In genomic region chr4:104724258-104724657, GRCm38 (mm10) we compare ENCODE assay signal across 14 mouse cellular contexts. TPM values are rescaled to one million over a fixed set of nuclear protein-coding genes. Genes with fewer than 3 reads are reported as not detected.
DNase-seq lines count a peak whose midpoint lies in the region; ATAC-seq and TF ChIP-seq lines count a peak whose summit lies in the region.
"Had no signal": no experiment of that assay in that cellular context is flagged by ENCODE, and none has a peak within 500 bp of the region (broad histone marks: within the 10 kb centered on the region; RNA-seq: fewer than 3 reads in every experiment).

No protein-coding gene starts in this region.

- H3K4me1 ChIP-seq in cerebellum, adult 2 months (ENCODE audit: control insufficient read depth, insufficient read depth, low read length): peaks cover 11% of the 10 kb centered on the region
- H3K4me1 ChIP-seq in kidney, adult 2 months (ENCODE audit: control insufficient read depth, insufficient read depth, low read length): no peaks in the 10 kb centered on the region
- H3K4me1 ChIP-seq in kidney, embryonic 16.5 days (ENCODE audit: insufficient read depth, low read length): peaks cover 2% of the 10 kb centered on the region; the same call in 1 of the 2 replicates
- peaks cover 30% of the 10 kb centered on the region for H3K4me1 ChIP-seq in embryonic facial prominence, embryonic 13.5 days
- H3K4me1 ChIP-seq in limb, embryonic 13.5 days: peaks cover 18% of the 10 kb centered on the region

- no peaks in the 10 kb centered on the region for H3K9me3 ChIP-seq in kidney, embryonic 16.5 days (ENCODE audit: low read length)
- no peaks in the 10 kb centered on the region for H3K9me3 ChIP-seq in embryonic facial prominence, embryonic 13.5 days
- no peaks in the 10 kb centered on the region for H3K9me3 ChIP-seq in limb, embryonic 13.5 days
- H3K9me3 ChIP-seq: heart, embryonic 10.5 days; liver, embryonic 12.5 days had no signal

- no peaks in the 10 kb centered on the region for H3K27me3 ChIP-seq in cerebellum, adult 2 months (ENCODE audit: control insufficient read depth, insufficient read depth, low read length)
- H3K27me3 ChIP-seq in kidney, adult 2 months (replicated peaks; ENCODE audit: control insufficient read depth, insufficient read depth, low read length): no peaks in the 10 kb centered on the region
- no peaks in the 10 kb centered on the region for H3K27me3 ChIP-seq in kidney, embryonic 16.5 days (ENCODE audit: insufficient read depth, low read length)
- H3K27me3 ChIP-seq in embryonic facial prominence, embryonic 13.5 days: peaks cover 9% of the 10 kb centered on the region; the same call in 1 of the 2 replicates
- H3K27me3 ChIP-seq in limb, embryonic 13.5 days: peaks cover 23% of the 10 kb centered on the region
- H3K27me3 ChIP-seq: liver, embryonic 12.5 days had no signal

- H3K9ac ChIP-seq in kidney, embryonic 16.5 days (replicated peaks; ENCODE audit: low read length): no peak overlapping the region
- no peak overlapping the region for H3K9ac ChIP-seq in embryonic facial prominence, embryonic 13.5 days
- no peak overlapping the region for H3K9ac ChIP-seq in limb, embryonic 13.5 days
- H3K9ac ChIP-seq: liver, embryonic 12.5 days had no signal

- 54% methylated on average over 5 of the region's 5 CpGs for WGBS in cerebellum, adult 2 months
- WGBS in kidney, adult 2 months: 57% methylated on average over 5 of the region's 5 CpGs
- WGBS in kidney, embryonic 16.5 days: 47% methylated on average over 5 of the region's 5 CpGs
- 18% methylated on average over 5 of the region's 5 CpGs for WGBS in embryonic facial prominence, embryonic 13.5 days
- 15% methylated on average over 5 of the region's 5 CpGs for WGBS in limb, embryonic 13.5 days

- ATAC-seq in kidney, embryonic 16.5 days (ENCODE audit: low FRiP score, low TSS enrichment): no peak
- 0 out of 2 replicates have a peak, but pooled peaks have one; percentile 26 for ATAC-seq in embryonic facial prominence, embryonic 13.5 days (ENCODE audit: insufficient number of reproducible peaks, insufficient read depth, low FRiP score, low TSS enrichment, low read depth)
- no peak for ATAC-seq in limb, embryonic 13.5 days (ENCODE audit: low FRiP score, low read depth)
- no peak for ATAC-seq in granulocyte monocyte progenitor cell, adult 5-6 weeks (replicated peaks; ENCODE audit: poor library complexity, severe bottlenecking)
- ATAC-seq: liver, embryonic 12.5 days had no signal

- no peak overlapping the region for H3K27ac ChIP-seq in cerebellum, adult 2 months (ENCODE audit: insufficient read depth, low read length)
- H3K27ac ChIP-seq in kidney, adult 2 months (ENCODE audit: insufficient read depth, low read depth, low read length): no peak overlapping the region
- H3K27ac ChIP-seq in kidney, embryonic 16.5 days (ENCODE audit: low read length): no peak overlapping the region
- 0 out of 2 replicates have a peak overlapping the region, but pooled peaks have one; percentile 2 for H3K27ac ChIP-seq in embryonic facial prominence, embryonic 13.5 days
- no peak overlapping the region for H3K27ac ChIP-seq in limb, embryonic 13.5 days
- H3K27ac ChIP-seq: heart, embryonic 10.5 days; kidney, postnatal 0 days; liver, embryonic 12.5 days had no signal

- TF ChIP-seq POLR2A in cerebellum, adult 2 months (IDR thresholded peaks at IDR 0.05; ENCODE audit: borderline replicate concordance, insufficient read depth, low read length): no peak
- TF ChIP-seq POLR2A in kidney, adult 2 months (IDR thresholded peaks at IDR 0.05; ENCODE audit: low read depth, low read length): no peak

- no peak overlapping the region for H3K4me3 ChIP-seq in cerebellum, adult 2 months (replicated peaks; ENCODE audit: insufficient read depth, low read depth, low read length)
- H3K4me3 ChIP-seq in kidney, adult 2 months (ENCODE audit: insufficient read depth, low read depth, low read length): no peak overlapping the region
- H3K4me3 ChIP-seq in kidney, embryonic 16.5 days (ENCODE audit: low read length): no peak overlapping the region
- no peak overlapping the region for H3K4me3 ChIP-seq in embryonic facial prominence, embryonic 13.5 days
- no peak overlapping the region for H3K4me3 ChIP-seq in limb, embryonic 13.5 days
- H3K4me3 ChIP-seq: heart, embryonic 10.5 days; liver, embryonic 12.5 days; myocyte had no signal

- peak; percentile 28 to 46 for DNase-seq in cerebellum, adult 2 months
- no peak for DNase-seq in cerebellum, adult 11 months
- DNase-seq in kidney, adult 2 months: peak; percentile 1
- DNase-seq in layer of hippocampus, adult 11-12 months (ENCODE audit: low spot score): no peak
- DNase-seq: lung, postnatal 36 days; thymus, postnatal 14 days had no signal

- H3K4me2 ChIP-seq in kidney, embryonic 16.5 days (replicated peaks; ENCODE audit: low read depth, low read length): no peak overlapping the region
- peak overlapping the region; percentile 44 for H3K4me2 ChIP-seq in embryonic facial prominence, embryonic 13.5 days
- peak overlapping the region; percentile 41 for H3K4me2 ChIP-seq in limb, embryonic 13.5 days (replicated peaks)
- H3K4me2 ChIP-seq: liver, embryonic 12.5 days had no signal

- no peaks in the 10 kb centered on the region for H3K36me3 ChIP-seq in kidney, adult 2 months (ENCODE audit: control insufficient read depth, insufficient read depth, low read length)
- H3K36me3 ChIP-seq in kidney, embryonic 16.5 days (ENCODE audit: insufficient read depth, low read length): no peaks in the 10 kb centered on the region
- no peaks in the 10 kb centered on the region for H3K36me3 ChIP-seq in embryonic facial prominence, embryonic 13.5 days
- H3K36me3 ChIP-seq in limb, embryonic 13.5 days: no peaks in the 10 kb centered on the region
- H3K36me3 ChIP-seq: heart, embryonic 10.5 days; liver, embryonic 12.5 days had no signal

- no peak for TF ChIP-seq CTCF in cerebellum, adult 2 months (IDR thresholded peaks at IDR 0.05; ENCODE audit: borderline replicate concordance, insufficient read depth, low read depth, low read length)
- no peak for TF ChIP-seq CTCF in kidney, adult 2 months (conservative IDR thresholded peaks at IDR 0.05; ENCODE audit: insufficient read depth, insufficient read length, low read depth, low read length)

RNA-seq across cellular contexts. Expression of gene C8b, which starts 41.9 kb away (rescaled TPM):
- polyA plus RNA-seq in cerebellum, adult 2 months (2012; rRNA removed): 0.11 TPM in 1 of 2 replicates, not detected in the other
- polyA plus RNA-seq in kidney, adult 2 months (2012; rRNA removed): not detected in 2 replicates
- 0.20 and 0.36 TPM in 2 replicates for polyA plus RNA-seq in kidney, embryonic 16.5 days (2015; fragmentation: Nextera tagmentation; extraction: Ambion mirVana)
- 0.69 TPM in 1 of 2 replicates, not detected in the other for polyA plus RNA-seq in embryonic facial prominence, embryonic 13.5 days (2015; fragmentation: Nextera tagmentation; extraction: Ambion mirVana)
- not detected in 2 replicates for polyA plus RNA-seq in limb, embryonic 13.5 days (2015; fragmentation: Nextera tagmentation; extraction: Ambion mirVana)
- not detected in 2 replicates for total RNA-seq in granulocyte monocyte progenitor cell, adult 5-6 weeks (2014; fragmentation: Nextera tagmentation)
- total RNA-seq in granulocyte monocyte progenitor cell, adult 5-6 weeks (2017): 1.2 TPM in 1 of 2 replicates, not detected in the other
- polyA plus RNA-seq: kidney, postnatal 0 days; myocyte had no signal

Comparison
In these comparisons a context has a peak if more than half of its experiments do, and no peak if none do; other contexts are left out.
1. DNase-seq: peak in cerebellum, adult 2 months (2 of 2) and kidney, adult 2 months (single experiment); none in cerebellum, adult 11 months (single experiment) and layer of hippocampus, adult 11-12 months (single experiment).